Mouse (Mus musculus) forebrain, embryonic 12.5 days (tissue): ENCODE measurements around the gene Plppr3. TPM values are rescaled to one million over a fixed set of nuclear protein-coding genes. Genes with fewer than 3 reads are reported as not detected.

Source experiments
- ATAC-seq: fragments of 200-750 bp; cut with Nextera tagmentation; 2 replicates; pipeline ENCODE4 v1.8.0; 2017; ENCODE audit warnings: moderate TSS enrichment; ENCODE audit not compliant: low FRiP score
- H3K27ac ChIP-seq: fragments of 300-500 bp; sonication (generic); 2 replicates; pipeline ENCODE4 v1.5.1; 2016; ENCODE audit warnings: mild to moderate bottlenecking
- H3K27me3 ChIP-seq: fragments of 300-500 bp; sonication (generic); 2 replicates; pipeline ENCODE4 v1.6.1; 2016; ENCODE audit warnings: mild to moderate bottlenecking
- H3K36me3 ChIP-seq: fragments of 300-500 bp; sonication (generic); replicated peaks from 2 replicates; pipeline ENCODE4 v1.6.1; 2016; ENCODE audit warnings: mild to moderate bottlenecking
- H3K4me1 ChIP-seq: fragments of 300-500 bp; sonication (generic); 2 replicates; pipeline ENCODE4 v1.6.1; 2016
- H3K4me2 ChIP-seq: fragments of 300-500 bp; sonication (generic); 2 replicates; pipeline ENCODE4 v1.6.1; 2016; ENCODE audit warnings: mild to moderate bottlenecking, moderate library complexity
- H3K4me3 ChIP-seq: fragments of 300-500 bp; sonication (generic); replicated peaks from 2 replicates; pipeline ENCODE4 v1.5.1; 2016; ENCODE audit warnings: mild to moderate bottlenecking
- H3K9ac ChIP-seq: fragments of 300-500 bp; sonication (generic); 2 replicates; pipeline ENCODE4 v1.6.1; 2016; ENCODE audit warnings: mild to moderate bottlenecking
- H3K9me3 ChIP-seq: fragments of 300-500 bp; sonication (generic); 2 replicates; pipeline ENCODE4 v1.6.1; 2016
- WGBS: fragments of 180-500 bp; shearing (Covaris S2); methylation state at CpG from one replicate; pipeline ENCODE4 v1.1.7; 2016; 5-methylcytosine and 5-hydroxymethylcytosine counted together
- polyA plus RNA-seq: library from polyadenylated mRNA; unstranded; fragments of >200 nt; fragmentation: Nextera tagmentation; extraction: Ambion mirVana; gene quantifications from 2 replicates; pipeline ENCODE4 v1.2.1, GENCODE M21; 2016

The Plppr3 gene
- polyA plus RNA-seq, 1 experiment from 2014 or later = 223 TPM

DNA sequence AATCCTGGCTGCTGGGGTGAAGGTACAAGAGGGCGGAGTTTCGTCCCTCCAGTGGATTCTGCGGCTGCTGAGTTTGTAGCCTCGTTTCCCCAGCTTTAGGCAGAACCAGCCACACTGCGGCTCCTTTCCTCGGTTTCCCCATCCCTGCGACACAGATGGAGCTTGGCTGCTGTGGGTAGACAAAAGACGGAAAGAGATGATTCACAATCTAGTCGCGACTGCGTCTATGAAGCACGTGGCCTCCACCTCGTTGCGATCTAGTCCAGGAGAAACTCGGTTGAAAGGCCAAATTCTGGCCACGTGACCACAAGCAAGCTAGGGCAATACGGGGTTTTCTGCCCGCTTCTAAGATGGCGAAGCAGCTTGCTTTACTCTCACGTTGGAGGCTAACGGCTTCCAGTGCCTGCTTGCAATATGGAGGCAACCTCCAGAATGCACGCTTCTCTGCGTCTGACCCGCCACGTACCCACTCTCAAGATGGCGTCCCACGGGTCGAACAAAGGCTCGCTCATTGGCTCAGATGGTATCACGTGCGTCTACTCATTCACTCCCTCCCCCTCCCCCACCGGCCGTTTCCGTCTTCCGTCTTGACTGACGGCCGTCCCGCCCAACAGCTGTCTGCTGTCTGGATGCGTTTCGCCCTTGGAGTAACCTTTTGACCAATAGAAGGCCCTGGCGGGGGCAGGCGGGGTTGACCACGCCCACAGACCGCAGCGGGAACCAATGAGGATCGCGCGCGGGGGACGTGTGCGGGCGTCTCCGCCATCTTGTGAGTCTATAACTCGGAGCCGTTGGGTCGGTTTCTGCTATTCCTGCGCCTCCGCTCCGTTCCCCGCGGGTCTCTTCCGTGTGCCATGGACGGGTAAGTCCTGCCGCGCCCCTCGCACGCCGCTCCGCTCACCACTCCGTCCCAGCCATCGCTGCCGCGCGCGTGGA, 20.3 kb downstream of the Plppr3 start, which contains the start of gene Ptbp1:
Gene Ptbp1, plus strand, starts transcription at position 568 of the 936 bp plus-strand sequence.
- Histone ChIP-seq H3K27ac (peak within 1 kb of the TSS; percentile 100), H3K4me3 (peak within 1 kb of the TSS; percentile 99), H3K9ac (peak within 1 kb of the TSS; percentile 99), H3K36me3 (peaks cover 30% of the 10 kb centered on the region), H3K27me3 (no peaks in the 10 kb centered on the region), H3K9me3 (no peaks in the 10 kb centered on the region), H3K4me2 (peak within 1 kb of the TSS; percentile 97), H3K4me1 (peaks cover 59% of the 10 kb centered on the region)
- peak; percentile 94 for ATAC-seq
- WGBS = under 1% methylated on average over 75 of the region's 75 CpGs

DNA sequence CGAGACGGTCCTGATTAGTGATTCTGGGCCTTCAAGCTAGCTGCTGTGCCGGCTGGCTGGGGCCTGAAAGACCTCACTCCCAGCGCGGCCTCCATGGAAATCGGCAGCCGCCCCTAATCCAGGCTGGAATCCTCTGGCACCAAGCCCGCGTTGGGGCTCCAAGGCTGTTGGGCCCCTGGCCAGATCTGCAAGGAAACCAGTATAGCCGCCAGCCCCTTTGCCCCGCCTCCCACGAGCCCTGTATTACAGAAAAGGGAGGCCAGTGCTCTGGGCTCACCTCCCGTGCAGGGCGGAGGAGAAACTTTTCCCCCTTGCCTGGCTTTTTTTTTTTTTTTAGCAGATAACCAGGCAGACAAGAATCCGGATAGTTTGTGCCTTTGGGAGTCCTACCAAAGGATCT, 21.0 kb downstream of the Plppr3 start:
- Histone ChIP-seq H3K9ac (peak overlapping the region; percentile 90), H3K4me1 (peaks cover 53% of the 10 kb centered on the region), H3K4me2 (peak overlapping the region; percentile 91), H3K4me3 (peak overlapping the region; percentile 99), H3K9me3 (no peaks in the 10 kb centered on the region), H3K27ac (peak overlapping the region; percentile 100), H3K27me3 (no peaks in the 10 kb centered on the region), H3K36me3 (peaks cover 22% of the 10 kb centered on the region)
- ATAC-seq = peak; percentile 39
- WGBS = under 1% methylated on average over 15 of the region's 15 CpGs

DNA sequence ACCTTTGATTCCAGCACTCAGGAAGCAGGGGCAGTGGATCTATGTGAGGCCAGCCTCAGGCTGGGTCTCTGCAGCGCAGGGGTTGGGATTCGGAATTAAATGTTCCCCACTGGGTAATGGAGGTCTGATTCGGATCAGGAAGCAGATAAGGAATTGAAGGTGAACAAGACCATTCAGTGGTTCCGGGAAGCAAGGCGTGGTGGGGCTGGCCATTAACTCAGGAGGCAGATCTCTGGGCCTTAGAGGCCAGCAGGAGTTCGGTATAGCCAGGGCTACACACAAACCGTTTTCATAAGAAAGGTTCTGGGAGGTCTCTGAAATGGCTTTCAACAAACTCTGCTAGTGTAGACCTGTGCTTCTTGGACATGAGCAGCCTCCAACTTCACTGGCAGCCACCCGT, 21.6 kb downstream of the Plppr3 start:
- no peak for ATAC-seq
- peak overlapping the region; percentile 90 for H3K9ac ChIP-seq
- no peaks in the 10 kb centered on the region for H3K9me3 ChIP-seq
- no peaks in the 10 kb centered on the region for H3K27me3 ChIP-seq
- H3K4me2 ChIP-seq = peak overlapping the region; percentile 91
- H3K27ac ChIP-seq = peak overlapping the region; percentile 100
- H3K36me3 ChIP-seq = peaks cover 16% of the 10 kb centered on the region
- H3K4me3 ChIP-seq = peak overlapping the region; percentile 99
- 29% methylated on average over 8 of the region's 8 CpGs for WGBS
- peaks cover 51% of the 10 kb centered on the region for H3K4me1 ChIP-seq

- Histone ChIP-seq H3K9me3 (no peaks in the 10 kb centered on the region), H3K27me3 (no peaks in the 10 kb centered on the region), H3K4me2 (peak overlapping the region; percentile 91), H3K9ac (peak overlapping the region; percentile 90), H3K36me3 (peaks cover 11% of the 10 kb centered on the region), H3K4me1 (peaks cover 45% of the 10 kb centered on the region), H3K4me3 (peak overlapping the region; percentile 99), H3K27ac (peak overlapping the region; percentile 100)
- ATAC-seq = no peak
- WGBS = 63% methylated on average over 9 of the region's 9 CpGs
Measured at GRCm38 (mm10) chr10:79852107-79852789, 22.2 kb downstream of the Plppr3 start.

- Histone ChIP-seq H3K4me3 (no peak overlapping the region), H3K36me3 (peaks cover 5% of the 10 kb centered on the region), H3K9ac (peak overlapping the region; percentile 90; the same call in 1 of the 2 replicates), H3K4me1 (peaks cover 39% of the 10 kb centered on the region), H3K9me3 (no peaks in the 10 kb centered on the region), H3K27me3 (no peaks in the 10 kb centered on the region), H3K4me2 (peak overlapping the region; percentile 91), H3K27ac (peak overlapping the region; percentile 100)
- WGBS = 85% methylated on average over 3 of the region's 3 CpGs
- ATAC-seq = no peak
Measured at GRCm38 (mm10) chr10:79851653-79852052, 22.8 kb downstream of the Plppr3 start.

GRCm38 (mm10) chr10:79849941-79850628, 24.3 kb downstream of the Plppr3 start:
- no peak overlapping the region for H3K4me3 ChIP-seq
- no peaks in the 10 kb centered on the region for H3K9me3 ChIP-seq
- no peaks in the 10 kb centered on the region for H3K36me3 ChIP-seq
- no peak overlapping the region for H3K9ac ChIP-seq
- H3K4me2 ChIP-seq = no peak overlapping the region
- H3K4me1 ChIP-seq = peaks cover 27% of the 10 kb centered on the region
- no peak overlapping the region for H3K27ac ChIP-seq
- no peaks in the 10 kb centered on the region for H3K27me3 ChIP-seq
- no peak for ATAC-seq
- 85% methylated on average over 8 of the region's 8 CpGs for WGBS

DNA sequence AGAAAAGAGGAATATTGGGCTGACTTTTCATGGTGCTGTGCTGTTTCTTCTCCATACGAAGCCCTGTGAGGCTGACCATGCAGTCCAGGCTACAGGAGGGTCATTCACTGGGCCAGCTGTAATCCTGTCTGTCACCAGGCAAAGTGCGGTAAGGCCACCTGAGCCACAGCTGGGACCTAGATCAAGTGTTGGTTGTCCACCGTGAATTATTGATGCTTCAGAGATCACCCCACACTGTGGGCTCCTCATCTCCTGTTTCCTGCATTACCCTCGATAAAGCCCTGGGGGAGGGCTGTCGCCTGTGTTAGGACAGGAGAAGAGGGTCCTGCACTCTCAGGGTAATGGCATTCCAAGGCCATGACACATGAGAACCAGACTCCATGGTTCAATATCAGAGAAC, 27.9 kb downstream of the Plppr3 start:
- H3K4me3 ChIP-seq = no peak overlapping the region
- WGBS = 73% methylated on average over 5 of the region's 5 CpGs
- H3K9me3 ChIP-seq = no peaks in the 10 kb centered on the region
- no peaks in the 10 kb centered on the region for H3K36me3 ChIP-seq
- no peak overlapping the region for H3K9ac ChIP-seq
- H3K27me3 ChIP-seq = no peaks in the 10 kb centered on the region
- no peak for ATAC-seq
- H3K27ac ChIP-seq = no peak overlapping the region
- no peak overlapping the region for H3K4me2 ChIP-seq
- peaks cover 24% of the 10 kb centered on the region for H3K4me1 ChIP-seq

- no peaks in the 10 kb centered on the region for H3K9me3 ChIP-seq
- H3K27ac ChIP-seq = no peak overlapping the region
- no peaks in the 10 kb centered on the region for H3K36me3 ChIP-seq
- 72% methylated on average over 6 of the region's 6 CpGs for WGBS
- no peak overlapping the region for H3K4me3 ChIP-seq
- peaks cover 32% of the 10 kb centered on the region for H3K4me1 ChIP-seq
- ATAC-seq = no peak
- H3K27me3 ChIP-seq = no peaks in the 10 kb centered on the region
- no peak overlapping the region for H3K9ac ChIP-seq
- H3K4me2 ChIP-seq = peak overlapping the region; percentile 4; the same call in 1 of the 2 replicates
Measured at GRCm38 (mm10) chr10:79843476-79843875, 31.0 kb downstream of the Plppr3 start.

- Histone ChIP-seq H3K36me3 (no peaks in the 10 kb centered on the region), H3K4me1 (peaks cover 29% of the 10 kb centered on the region), H3K4me2 (no peak overlapping the region), H3K27ac (0 out of 2 replicates have a peak overlapping the region, but pooled peaks have one; percentile 2), H3K9me3 (no peaks in the 10 kb centered on the region), H3K4me3 (no peak overlapping the region), H3K27me3 (no peaks in the 10 kb centered on the region), H3K9ac (no peak overlapping the region)
- ATAC-seq = no peak
- WGBS = 83% methylated on average over 3 of the region's 3 CpGs
Measured at GRCm38 (mm10) chr10:79842322-79842721, 32.1 kb downstream of the Plppr3 start.

GRCm38 (mm10) chr10:79840644-79841551, 33.5 kb downstream of the Plppr3 start:
- H3K9me3 ChIP-seq = no peaks in the 10 kb centered on the region
- peak overlapping the region; percentile 54 for H3K9ac ChIP-seq
- H3K27me3 ChIP-seq = no peaks in the 10 kb centered on the region
- peak overlapping the region; percentile 33 for H3K4me3 ChIP-seq
- 1% methylated on average over 24 of the region's 24 CpGs for WGBS
- no peaks in the 10 kb centered on the region for H3K36me3 ChIP-seq
- peak overlapping the region; percentile 68 for H3K4me2 ChIP-seq
- peaks cover 29% of the 10 kb centered on the region for H3K4me1 ChIP-seq
- H3K27ac ChIP-seq = peak overlapping the region; percentile 73
- peak; percentile 80 for ATAC-seq

DNA sequence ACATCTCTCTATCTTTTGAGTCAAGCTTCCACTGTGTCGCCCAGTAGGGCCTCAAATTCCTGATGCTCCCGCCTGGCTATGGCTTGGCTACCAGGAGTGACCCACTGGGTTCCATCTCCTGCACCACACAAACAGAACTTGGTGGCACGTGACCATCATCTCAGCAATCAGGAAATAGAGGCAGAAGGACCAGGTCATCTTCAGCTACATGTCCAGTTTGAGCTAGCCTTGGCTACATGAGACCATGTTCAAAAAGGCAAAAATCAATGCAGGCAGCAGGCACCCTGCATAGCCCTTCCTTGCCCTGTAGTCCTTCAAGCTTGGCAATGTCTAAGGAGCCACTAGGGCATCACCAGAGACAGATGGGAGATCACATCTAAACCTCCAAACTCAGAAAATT, 34.3 kb downstream of the Plppr3 start:
- H3K27me3 ChIP-seq = no peaks in the 10 kb centered on the region
- H3K36me3 ChIP-seq = no peaks in the 10 kb centered on the region
- no peak overlapping the region for H3K9ac ChIP-seq
- H3K9me3 ChIP-seq = no peaks in the 10 kb centered on the region
- no peak overlapping the region for H3K4me2 ChIP-seq
- no peak for ATAC-seq
- peak overlapping the region; percentile 73 for H3K27ac ChIP-seq
- peaks cover 29% of the 10 kb centered on the region for H3K4me1 ChIP-seq
- H3K4me3 ChIP-seq = no peak overlapping the region
- WGBS = 95% methylated on average over 3 of the region's 3 CpGs
